Mouse (Mus musculus) myocyte (in vitro differentiated cells): ENCODE data around the gene Abhd10. TPM values are rescaled to one million over a fixed set of nuclear protein-coding genes. Genes with fewer than 3 reads are reported as not detected.

Experiments
- H3K27me3 ChIP-seq: one replicate; pipeline ENCODE4 v1.6.1; 2011; ENCODE audit not compliant: control insufficient read depth, insufficient read depth, insufficient read length
- H3K36me3 ChIP-seq: one replicate; pipeline ENCODE4 v1.6.1; 2011; ENCODE audit not compliant: control insufficient read depth, insufficient read depth
- H3K4me2 ChIP-seq: one replicate; pipeline ENCODE4 v1.6.1; 2011; ENCODE audit warnings: low read depth, control low read depth
- H3K4me3 ChIP-seq: one replicate; pipeline ENCODE4 v1.5.1; 2011; ENCODE audit warnings: mild to moderate bottlenecking, control low read depth, moderate library complexity
- H3K79me2 ChIP-seq: one replicate; pipeline ENCODE4 v1.6.1; 2011; ENCODE audit not compliant: control insufficient read depth, insufficient read depth
- H3ac ChIP-seq: one replicate; pipeline ENCODE4 v1.6.1; 2011; ENCODE audit not compliant: control insufficient read depth, insufficient read length
- CEBPB ChIP-seq: IDR thresholded peaks from 2 replicates; pipeline ENCODE4 v1.6.1; 2011; ENCODE audit warnings: mild to moderate bottlenecking, moderate library complexity; ENCODE audit not compliant: poor library complexity, insufficient read depth, severe bottlenecking
- E2F4 ChIP-seq: IDR thresholded peaks from one replicate; pipeline ENCODE4 v1.6.1; 2011; ENCODE audit warnings: mild to moderate bottlenecking, control low read depth, moderate library complexity; ENCODE audit not compliant: insufficient read depth
- MAX ChIP-seq: IDR thresholded peaks from one replicate; pipeline ENCODE4 v1.6.1; 2011; ENCODE audit warnings: low read depth, mild to moderate bottlenecking, control low read depth
- MYOD1 ChIP-seq, 3 experiments: IDR thresholded peaks; one replicate each; pipeline ENCODE4 v1.6.1; 2011; ENCODE audit warnings: control low read depth in 2 of 3, low read depth in 2 of 3, mild to moderate bottlenecking in 2 of 3, moderate library complexity in 1 of 3; ENCODE audit not compliant: insufficient read length in 2 of 3, control insufficient read depth in 1 of 3
- MYOG ChIP-seq, 3 experiments: IDR thresholded peaks; one replicate each; pipeline ENCODE4 v1.6.1; 2011; ENCODE audit warnings: control low read depth in 2 of 3, low read depth in 2 of 3, mild to moderate bottlenecking in 2 of 3; ENCODE audit not compliant: insufficient read length in 2 of 3, control insufficient read depth in 1 of 3, insufficient read depth in 1 of 3
- POLR2A ChIP-seq: IDR thresholded peaks from one replicate; pipeline ENCODE4 v1.6.1; 2011; ENCODE audit warnings: low read depth, mild to moderate bottlenecking, control low read depth, moderate library complexity; ENCODE audit not compliant: insufficient read length
- POLR2AphosphoS2 ChIP-seq: IDR thresholded peaks from one replicate; pipeline ENCODE4 v1.6.1; 2011; ENCODE audit warnings: low read depth, control low read depth; ENCODE audit not compliant: insufficient read length
- REST ChIP-seq: IDR thresholded peaks from one replicate; pipeline ENCODE4 v1.6.1; 2011; ENCODE audit warnings: mild to moderate bottlenecking, control low read depth, moderate library complexity; ENCODE audit not compliant: insufficient read depth, insufficient read length
- SRF ChIP-seq: IDR thresholded peaks from one replicate; pipeline ENCODE4 v1.6.1; 2011; ENCODE audit warnings: low read depth; ENCODE audit not compliant: control insufficient read depth, insufficient read length
- TCF12 ChIP-seq: IDR thresholded peaks from one replicate; pipeline ENCODE4 v1.6.1; 2011; ENCODE audit warnings: mild to moderate bottlenecking, control low read depth; ENCODE audit not compliant: poor library complexity, insufficient read depth, severe bottlenecking
- TCF3 ChIP-seq: IDR thresholded peaks from one replicate; pipeline ENCODE4 v1.6.1; 2011; ENCODE audit warnings: low read depth, control low read depth; ENCODE audit not compliant: insufficient read length
- USF1 ChIP-seq: IDR thresholded peaks from one replicate; pipeline ENCODE4 v1.6.1; 2011; ENCODE audit warnings: low read depth, mild to moderate bottlenecking, control low read depth, moderate library complexity
- polyA plus RNA-seq: library from polyadenylated mRNA; unstranded; fragments of >200 nt; fragmentation: generic; extraction: Trizol; gene quantifications from one replicate; pipeline ENCODE4 v1.2.1, GENCODE M21; 2012; ENCODE audit warnings: missing spikeins

The Abhd10 gene
- polyA plus RNA-seq, 1 experiment: 6.9 TPM

- TF ChIP-seq POLR2A (no peak), MYOG (IDR thresholded peaks at IDR 0.05; ENCODE audit: control insufficient read depth in 1 of 3, insufficient read depth in 1 of 3, insufficient read length in 2 of 3, low read depth in 2 of 3) (no peak), MAX (no peak), REST (no peak), POLR2AphosphoS2 (no peak), MYOD1 (IDR thresholded peaks at IDR 0.05; ENCODE audit: control insufficient read depth in 1 of 3, insufficient read length in 2 of 3, low read depth in 2 of 3) (no peak), SRF (no peak), TCF3 (no peak), TCF12 (no peak), E2F4 (no peak), USF1 (no peak), CEBPB (no peak)
- H3K79me2 ChIP-seq: no peaks in the 10 kb centered on the region
- H3ac ChIP-seq: no peak overlapping the region
- H3K36me3 ChIP-seq: peaks cover 43% of the 10 kb centered on the region
- no peak overlapping the region for H3K4me3 ChIP-seq
- H3K27me3 ChIP-seq: no peaks in the 10 kb centered on the region
- no peak overlapping the region for H3K4me2 ChIP-seq
Observed at GRCm38 (mm10) chr16:45786639-45787038, 43.9 kb upstream of the Abhd10 start.

GRCm38 (mm10) chr16:45780001-45780400, 37.2 kb upstream of the Abhd10 start:
- H3K4me2 ChIP-seq: no peak overlapping the region
- no peak for TF ChIP-seq SRF
- TF ChIP-seq POLR2AphosphoS2: no peak
- TF ChIP-seq USF1: no peak
- TF ChIP-seq MYOD1 (IDR thresholded peaks at IDR 0.05; ENCODE audit: control insufficient read depth in 1 of 3, insufficient read length in 2 of 3, low read depth in 2 of 3): no peak
- no peak for TF ChIP-seq TCF3
- TF ChIP-seq POLR2A: no peak
- TF ChIP-seq MYOG (IDR thresholded peaks at IDR 0.05; ENCODE audit: control insufficient read depth in 1 of 3, insufficient read depth in 1 of 3, insufficient read length in 2 of 3, low read depth in 2 of 3): no peak
- TF ChIP-seq REST: no peak
- TF ChIP-seq CEBPB: no peak
- no peak for TF ChIP-seq E2F4
- TF ChIP-seq MAX: no peak
- no peak for TF ChIP-seq TCF12
- no peaks in the 10 kb centered on the region for H3K79me2 ChIP-seq
- H3ac ChIP-seq: no peak overlapping the region
- H3K27me3 ChIP-seq: no peaks in the 10 kb centered on the region
- H3K36me3 ChIP-seq: peaks cover 57% of the 10 kb centered on the region
- H3K4me3 ChIP-seq: no peak overlapping the region

GRCm38 (mm10) chr16:45774813-45775212, 32.1 kb upstream of the Abhd10 start:
- H3ac ChIP-seq: no peak overlapping the region
- TF ChIP-seq TCF3 (no peak), POLR2AphosphoS2 (no peak), CEBPB (no peak), E2F4 (no peak), TCF12 (no peak), MYOG (IDR thresholded peaks at IDR 0.05; ENCODE audit: control insufficient read depth in 1 of 3, insufficient read depth in 1 of 3, insufficient read length in 2 of 3, low read depth in 2 of 3) (no peak), REST (no peak), USF1 (no peak)
- peaks cover 83% of the 10 kb centered on the region for H3K36me3 ChIP-seq
- no peaks in the 10 kb centered on the region for H3K27me3 ChIP-seq
- H3K4me2 ChIP-seq: no peak overlapping the region
- H3K79me2 ChIP-seq: no peaks in the 10 kb centered on the region
- H3K4me3 ChIP-seq: no peak overlapping the region

- Histone ChIP-seq H3K36me3 (peaks cover 88% of the 10 kb centered on the region), H3K27me3 (no peaks in the 10 kb centered on the region), H3K4me2 (no peak overlapping the region), H3K4me3 (no peak overlapping the region), H3ac (no peak overlapping the region), H3K79me2 (no peaks in the 10 kb centered on the region)
- TF ChIP-seq REST (no peak), MYOD1 (IDR thresholded peaks at IDR 0.05; ENCODE audit: control insufficient read depth in 1 of 3, insufficient read length in 2 of 3, low read depth in 2 of 3) (peak in 2 of 3 experiments; percentile 67), TCF3 (no peak), E2F4 (no peak), POLR2AphosphoS2 (peak; percentile 40), TCF12 (no peak), USF1 (no peak), POLR2A (no peak), MYOG (IDR thresholded peaks at IDR 0.05; ENCODE audit: control insufficient read depth in 1 of 3, insufficient read depth in 1 of 3, insufficient read length in 2 of 3, low read depth in 2 of 3) (peak in 2 of 3 experiments; percentile 22 to 50), MAX (no peak)
Observed at GRCm38 (mm10) chr16:45770914-45771313, 28.2 kb upstream of the Abhd10 start.
